Mouse (Mus musculus): Measurements from ENCODE around the gene Smarcd3. TPM values are rescaled to one million over a fixed set of nuclear protein-coding genes. Genes with fewer than 3 reads are reported as not detected.
A peak's percentile ranks its signal among the peaks of the same experiment; 100 is the strongest.

The Smarcd3 gene
- total RNA-seq, 4 experiments from 2014 or later = 98.6 to 117 (median 104) TPM

DNA sequence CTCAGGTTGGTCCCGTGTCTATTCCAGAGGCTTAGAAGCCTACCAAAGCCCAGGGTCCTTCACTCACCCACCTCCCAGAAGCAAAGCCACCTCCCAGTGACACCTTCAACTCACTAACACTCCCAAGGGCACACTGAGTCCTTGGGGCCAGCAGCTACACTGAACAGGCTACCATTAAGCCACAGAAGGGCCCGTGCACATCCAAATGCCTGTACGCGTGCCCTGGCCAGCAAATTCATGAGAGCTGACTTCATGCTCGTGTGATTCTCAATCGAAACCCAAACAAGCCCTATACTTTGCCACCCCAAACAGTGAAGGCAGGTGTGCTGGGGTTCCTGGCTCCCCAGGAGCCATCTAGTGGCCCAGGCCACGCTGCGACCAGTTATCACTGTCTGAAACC is 3.6 kb downstream of the Smarcd3 start:
- DNase-seq (ENCODE audit: low spot score in 2 of 2) = no peak

DNA sequence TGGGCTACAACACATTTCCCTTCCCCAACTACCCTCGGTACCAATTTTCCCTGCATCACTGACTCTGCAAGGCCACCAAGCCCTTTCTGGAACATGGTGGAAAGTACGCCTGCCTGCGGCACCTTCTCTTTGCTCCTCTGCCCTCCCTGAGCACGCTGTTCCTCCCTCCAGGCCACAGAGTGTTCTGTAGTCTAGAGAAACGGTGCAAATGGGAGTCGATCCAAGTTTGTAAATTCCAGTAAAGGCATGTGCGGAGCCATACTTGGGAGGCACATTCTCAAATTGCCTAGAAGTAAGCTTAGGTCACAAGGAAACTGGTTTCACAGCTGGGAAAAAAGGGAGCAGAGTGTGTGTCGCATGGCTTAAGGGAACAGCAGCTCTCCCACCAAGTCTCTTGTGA is 4.1 kb downstream of the Smarcd3 start:
- no peak for DNase-seq (ENCODE audit: low spot score in 2 of 2)

DNA sequence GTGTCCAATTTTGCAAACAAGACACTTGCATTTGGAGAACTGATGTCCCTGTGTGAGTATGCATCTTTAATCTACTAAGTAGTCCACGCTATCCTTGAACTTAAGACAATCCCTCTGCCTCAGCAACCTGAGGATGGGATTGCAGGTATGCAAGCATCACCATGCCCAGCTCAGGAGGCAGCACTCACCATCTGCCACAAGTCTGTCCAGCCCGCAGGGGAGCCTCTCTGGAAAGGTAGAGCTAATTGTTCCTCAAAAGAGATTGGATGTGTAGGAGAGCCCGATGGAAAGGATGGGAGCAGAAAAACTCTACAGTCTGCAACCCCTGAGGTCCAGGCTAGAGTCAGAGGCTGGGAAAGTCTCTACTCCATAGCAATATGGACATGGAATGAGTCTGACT is 5.3 kb downstream of the Smarcd3 start:
- no peak for DNase-seq (ENCODE audit: low spot score in 2 of 2)

DNA sequence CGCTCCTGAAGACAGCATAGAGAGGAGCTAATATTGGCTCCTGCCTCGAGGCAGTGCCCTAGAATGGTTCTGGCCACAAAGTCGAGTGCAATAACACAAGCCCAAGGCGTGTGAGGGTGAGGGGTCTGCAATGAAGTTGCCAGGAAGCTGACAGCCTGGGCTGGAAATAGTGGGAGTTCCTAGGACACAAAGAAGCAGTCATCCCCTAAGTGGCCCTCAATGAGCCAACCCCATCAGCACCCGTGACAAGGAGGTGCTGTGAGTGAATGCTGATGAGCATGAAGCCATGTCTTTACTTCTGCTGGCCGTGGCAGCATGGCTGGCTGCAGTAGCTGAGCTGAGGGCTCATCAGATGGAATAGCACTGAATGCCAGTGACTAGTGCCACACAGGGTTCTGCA is 9.1 kb downstream of the Smarcd3 start:
- DNase-seq (ENCODE audit: low spot score in 2 of 2) = no peak

DNA sequence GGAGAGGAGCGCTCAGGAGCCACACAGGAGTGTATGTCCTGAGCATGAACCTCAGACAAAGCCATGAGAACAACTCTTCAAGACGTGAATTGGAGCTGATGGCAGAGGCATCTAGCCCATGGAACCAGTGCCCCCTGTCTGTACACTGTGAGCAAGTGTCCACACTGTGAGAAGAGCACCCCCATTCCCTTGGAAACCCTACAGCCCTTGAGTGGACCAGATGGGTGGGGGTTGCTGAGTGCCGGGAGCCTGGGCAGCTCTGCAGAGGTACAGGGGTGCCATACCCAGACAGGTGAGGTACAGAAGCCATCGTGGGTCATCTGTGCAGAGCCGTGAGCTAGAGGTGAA is 11.9 kb downstream of the Smarcd3 start:
- no peak for DNase-seq (ENCODE audit: low spot score in 2 of 2)

- no peak for DNase-seq (ENCODE audit: low spot score in 2 of 2)
These were observed 12.6 kb downstream of the Smarcd3 start for GRCm38 (mm10) chr5:24611366-24612301.

DNA sequence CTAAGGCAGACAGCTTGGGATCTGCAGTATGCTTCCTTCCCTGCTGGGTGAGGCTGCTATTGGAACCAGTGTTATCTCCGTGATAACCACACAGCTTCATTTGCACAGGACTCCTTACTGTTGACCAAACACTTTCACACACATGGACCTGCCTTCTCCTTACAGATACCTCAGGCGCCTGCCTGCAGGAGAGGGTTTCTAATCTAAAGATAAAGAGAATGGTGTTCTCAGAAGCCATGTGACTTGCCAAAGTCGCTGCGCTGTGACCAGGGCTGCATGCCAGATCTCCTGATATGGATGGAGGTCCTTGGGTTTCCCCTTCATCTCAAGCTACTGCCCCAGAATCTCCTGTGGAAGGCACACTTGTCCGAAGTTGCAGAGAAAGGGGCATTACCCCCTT is 14.8 kb downstream of the Smarcd3 start:
- no peak for DNase-seq (ENCODE audit: low spot score in 2 of 2)

DNA sequence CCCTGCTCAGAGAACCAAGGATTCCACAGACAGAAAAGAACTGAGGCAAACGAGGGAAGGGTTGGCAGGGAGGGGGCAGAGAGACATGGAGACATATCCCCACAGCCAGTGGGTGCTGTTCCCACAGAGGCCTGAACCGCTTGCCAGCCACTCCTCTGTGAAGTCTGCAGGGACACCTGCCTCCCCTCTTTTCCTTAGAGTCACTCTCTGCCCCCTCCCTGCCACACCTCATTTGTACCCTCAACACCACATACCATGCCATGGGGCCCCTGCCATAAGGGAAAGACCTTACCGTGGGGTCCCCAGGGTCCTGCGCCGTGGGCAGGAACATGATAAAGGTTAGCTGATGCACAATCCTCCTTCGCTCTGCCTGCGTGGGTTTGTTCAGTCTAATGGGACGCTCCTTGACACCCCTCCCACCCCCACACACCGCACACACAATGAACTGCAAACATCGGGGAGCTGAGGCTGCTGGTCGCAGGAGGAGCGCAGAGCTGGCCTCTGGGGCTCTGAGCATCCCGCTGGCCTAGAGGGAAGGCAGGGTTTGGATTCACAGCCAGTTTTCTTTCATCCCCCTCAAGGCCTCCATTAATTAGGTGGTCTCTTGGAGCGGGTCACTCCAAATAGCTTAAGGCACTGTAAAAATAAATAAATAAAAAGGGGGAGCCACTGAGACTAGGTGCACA is 18.1 kb downstream of the Smarcd3 start:
- DNase-seq (ENCODE audit: low spot score in 2 of 2) = no peak

DNA sequence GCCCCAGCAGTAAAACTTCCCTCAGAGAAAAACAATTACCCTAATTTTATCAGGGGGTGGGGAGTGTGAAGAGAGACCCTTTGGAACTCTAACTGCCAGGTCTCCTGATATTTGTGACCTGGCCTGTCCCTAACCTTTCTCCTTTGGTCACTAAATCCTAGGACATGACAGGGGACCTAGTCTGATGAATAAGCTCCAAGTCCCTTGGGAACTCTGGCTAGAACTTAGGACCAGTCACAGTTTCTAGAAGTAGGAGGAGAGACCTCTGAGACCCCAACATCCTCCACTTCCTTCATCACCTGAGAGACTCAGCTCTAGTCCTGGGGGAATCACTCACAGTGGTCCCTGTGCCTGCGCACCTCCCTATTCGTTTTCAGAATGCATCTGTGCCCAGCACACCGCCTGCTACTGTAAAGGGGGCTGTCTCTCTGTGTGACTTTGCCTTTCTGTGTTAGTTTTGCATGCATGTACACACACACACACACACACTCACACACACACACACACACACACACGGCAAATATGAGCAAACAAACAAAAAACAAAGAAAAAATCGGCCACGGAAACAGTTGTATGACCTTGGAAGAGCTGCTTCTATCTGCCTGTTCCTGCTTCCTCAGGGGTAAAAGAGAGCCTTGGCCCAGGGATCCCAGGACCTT is 18.8 kb downstream of the Smarcd3 start:
- no peak for DNase-seq (ENCODE audit: low spot score in 2 of 2)

DNA sequence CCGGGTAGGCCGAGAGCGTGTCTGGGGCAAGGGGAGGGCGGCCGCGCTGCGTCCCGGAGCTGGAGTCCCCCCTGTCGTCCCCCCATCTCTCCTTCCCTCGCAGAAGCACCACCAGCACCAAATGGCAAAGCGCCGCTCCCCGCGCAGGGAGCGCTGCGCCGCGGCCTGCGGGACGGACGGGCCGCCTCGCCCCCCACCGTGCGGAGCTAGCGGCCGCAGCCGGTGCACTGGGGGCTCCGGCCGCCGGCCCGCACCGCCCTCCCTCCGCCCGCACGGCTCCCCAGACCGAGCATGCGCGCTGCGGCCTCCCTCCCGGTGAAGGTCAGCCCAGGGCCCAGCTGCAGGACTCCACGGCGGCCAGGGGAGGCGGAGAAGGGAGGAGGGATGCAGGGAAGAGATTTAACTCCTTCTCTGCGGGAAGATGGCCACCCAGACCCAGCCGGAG is 19.5 kb downstream of the Smarcd3 start:
- DNase-seq (ENCODE audit: low spot score in 2 of 2) = peak in 1 of 2 experiments; percentile 65

GRCm38 (mm10) chr5:24604080-24604655 is 20.0 kb downstream of the Smarcd3 start:
- DNase-seq (ENCODE audit: low spot score in 2 of 2) = no peak

DNA sequence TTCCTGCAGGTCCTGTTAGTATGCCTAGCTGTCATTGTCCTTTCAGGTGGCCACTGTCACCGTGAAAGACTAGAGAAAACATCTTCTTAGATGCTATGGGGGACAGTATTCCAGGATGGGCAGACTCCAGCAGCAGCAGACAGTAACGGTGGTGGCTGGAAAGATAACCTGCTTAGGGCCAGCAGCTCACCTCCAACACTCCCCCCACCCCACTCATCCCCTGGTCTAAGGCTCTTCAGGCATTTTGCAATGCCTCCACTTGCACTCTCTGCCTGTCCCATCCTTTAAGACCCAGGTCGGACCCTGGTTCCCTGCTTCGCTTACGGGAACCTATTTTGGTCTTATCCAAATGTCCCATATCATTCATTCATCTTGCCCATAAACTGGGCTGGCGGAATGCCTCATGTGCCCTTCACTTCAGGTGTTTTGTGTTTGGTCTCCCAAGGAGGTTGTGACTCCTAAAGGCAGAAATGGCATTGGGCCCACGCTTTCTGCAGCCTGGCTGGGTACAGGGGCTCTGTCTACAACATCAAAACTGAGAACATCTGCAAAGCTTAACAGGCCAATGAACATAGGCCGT is 20.7 kb downstream of the Smarcd3 start:
- DNase-seq (ENCODE audit: low spot score in 2 of 2) = no peak

GRCm38 (mm10) chr5:24602751-24603343 is 21.4 kb downstream of the Smarcd3 start:
- DNase-seq (ENCODE audit: low spot score in 2 of 2) = peak in 1 of 2 experiments; percentile 51

- DNase-seq (ENCODE audit: low spot score in 2 of 2) = no peak
These were observed 22.1 kb downstream of the Smarcd3 start for GRCm38 (mm10) chr5:24601911-24602750.

DNA sequence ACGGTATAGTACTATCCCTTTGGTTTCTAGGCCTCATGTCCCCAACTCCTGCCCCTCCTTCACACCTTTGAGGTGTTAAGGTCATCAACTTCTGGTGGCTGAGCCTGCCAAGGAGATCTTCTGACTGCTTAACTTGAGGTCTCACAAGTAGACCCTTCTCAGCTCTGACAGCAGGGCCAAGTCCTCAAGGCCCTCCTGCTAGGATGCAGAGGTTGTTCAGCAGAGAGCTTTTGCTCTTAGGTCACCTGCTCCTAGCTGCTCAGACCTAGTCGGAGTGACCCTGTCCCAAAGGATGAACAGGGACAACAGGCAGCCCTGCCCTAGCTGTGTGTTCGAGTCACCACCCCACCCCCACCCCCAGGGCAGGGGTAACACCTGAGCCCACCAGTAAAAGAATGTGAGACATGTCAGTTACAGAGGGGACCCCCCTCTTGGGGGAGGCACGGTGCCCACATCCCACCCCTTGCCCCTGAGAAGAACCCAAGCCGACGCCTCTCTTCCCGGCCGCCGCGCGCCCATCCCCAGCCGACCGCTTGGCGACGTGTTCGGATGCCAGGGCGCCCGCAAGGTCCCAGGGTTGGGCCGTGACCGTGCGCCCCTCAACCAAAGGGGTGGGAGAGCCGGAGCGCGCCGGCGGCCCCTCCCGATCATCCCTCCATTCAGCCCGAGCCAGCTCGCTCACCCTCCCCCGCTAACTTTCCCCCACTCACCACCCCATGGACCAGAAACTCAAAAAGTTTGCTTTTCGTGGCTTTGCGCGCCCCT is 23.0 kb downstream of the Smarcd3 start:
- no peak for DNase-seq (ENCODE audit: low spot score in 2 of 2)

GRCm38 (mm10) chr5:24600236-24600635 is 24.0 kb downstream of the Smarcd3 start:
- no peak for DNase-seq (ENCODE audit: low spot score in 2 of 2)

- no peak for DNase-seq (ENCODE audit: low spot score in 2 of 2)
These were observed 25.1 kb downstream of the Smarcd3 start for GRCm38 (mm10) chr5:24599137-24599536.

DNA sequence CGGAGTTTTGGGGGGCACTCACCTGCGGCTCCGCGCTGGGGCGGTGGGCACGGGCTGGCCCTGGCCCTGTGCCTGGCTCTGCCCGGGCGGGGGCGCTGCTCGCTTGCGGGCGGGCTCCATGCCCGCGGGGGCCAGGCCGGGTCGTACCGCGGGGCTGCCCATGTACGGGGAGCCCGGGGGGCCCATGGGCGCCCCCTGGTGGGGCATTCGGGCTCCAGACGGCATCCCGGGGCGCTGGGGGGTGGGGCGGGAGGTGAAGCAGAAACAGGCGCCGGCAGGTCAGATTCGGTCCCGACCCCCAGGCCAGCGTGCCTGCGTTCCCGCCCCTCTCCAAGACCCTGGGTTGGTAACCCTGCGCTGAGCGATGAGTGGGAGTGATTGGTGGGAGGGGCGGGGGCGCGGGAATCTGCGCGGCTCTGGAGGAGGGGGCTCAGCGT is 25.6 kb downstream of the Smarcd3 start:
- no peak for DNase-seq (ENCODE audit: low spot score in 2 of 2)

DNA sequence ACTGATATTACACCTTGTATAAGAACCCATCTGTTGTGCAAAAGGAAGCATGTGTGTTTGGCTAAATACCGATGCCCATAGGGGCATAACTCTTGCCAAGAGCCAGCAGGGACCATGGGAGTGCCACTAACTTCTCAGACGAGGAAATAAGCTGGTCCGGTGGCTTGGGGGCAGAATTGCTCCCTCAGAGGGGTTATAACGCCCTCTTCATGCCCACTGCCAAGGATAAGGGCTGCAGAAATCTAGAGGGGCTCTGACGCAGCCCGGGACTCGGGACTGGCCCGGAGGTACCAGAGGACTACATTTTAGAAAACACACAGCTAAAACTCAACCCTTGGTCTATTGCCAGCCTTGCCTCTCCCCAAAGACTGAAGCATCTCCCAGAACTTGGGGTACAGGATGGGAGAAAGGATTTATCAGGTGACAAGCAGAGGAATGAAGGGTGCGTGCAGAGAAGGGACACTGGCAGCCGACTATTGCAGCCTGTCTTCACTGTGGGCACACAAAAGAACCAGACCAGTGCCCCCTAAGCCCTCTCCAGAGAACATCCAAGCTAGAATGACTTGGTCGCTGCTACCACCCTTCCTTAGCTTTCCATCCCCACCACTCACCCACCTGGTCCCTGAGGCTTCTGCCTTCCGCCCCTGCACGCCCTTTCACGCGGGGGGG is 26.2 kb downstream of the Smarcd3 start:
- DNase-seq (ENCODE audit: low spot score in 2 of 2) = no peak
